Mouse (Mus musculus) brain, embryonic 14.5 days (tissue): ENCODE data around the gene Pdgfd. TPM values are rescaled to one million over a fixed set of nuclear protein-coding genes. Genes with fewer than 3 reads are reported as not detected.
A peak's percentile ranks its signal among the peaks of the same experiment; 100 is the strongest.

Experiments used
- DNase-seq: peaks from one replicate; pipeline ENCODE4 v3.0.0-alpha.2; 2011; ENCODE audit warnings: low read depth
- CTCF ChIP-seq: fragments of 200-500 bp; IDR thresholded peaks from 2 replicates; pipeline ENCODE4 v1.5.1; 2012; ENCODE audit warnings: inconsistent platforms, mild to moderate bottlenecking, moderate library complexity, borderline replicate concordance; ENCODE audit not compliant: insufficient read depth, insufficient read length; ENCODE audit errors: extremely low read depth
- POLR2A ChIP-seq: fragments of 200-500 bp; IDR thresholded peaks from 2 replicates; pipeline ENCODE4 v1.6.1; 2012; ENCODE audit warnings: mild to moderate bottlenecking, inconsistent platforms, borderline replicate concordance; ENCODE audit not compliant: poor library complexity, insufficient read depth, insufficient read length, severe bottlenecking; ENCODE audit errors: extremely low read depth
- polyA plus RNA-seq: library from polyadenylated mRNA; depleted of rRNA; stranded (reverse); fragments of >200 nt; gene quantifications from 2 replicates; pipeline ENCODE4 v1.2.3, GENCODE M21; 2012

Gene Pdgfd
- polyA plus RNA-seq, 1 experiment: 1.3 TPM

DNA sequence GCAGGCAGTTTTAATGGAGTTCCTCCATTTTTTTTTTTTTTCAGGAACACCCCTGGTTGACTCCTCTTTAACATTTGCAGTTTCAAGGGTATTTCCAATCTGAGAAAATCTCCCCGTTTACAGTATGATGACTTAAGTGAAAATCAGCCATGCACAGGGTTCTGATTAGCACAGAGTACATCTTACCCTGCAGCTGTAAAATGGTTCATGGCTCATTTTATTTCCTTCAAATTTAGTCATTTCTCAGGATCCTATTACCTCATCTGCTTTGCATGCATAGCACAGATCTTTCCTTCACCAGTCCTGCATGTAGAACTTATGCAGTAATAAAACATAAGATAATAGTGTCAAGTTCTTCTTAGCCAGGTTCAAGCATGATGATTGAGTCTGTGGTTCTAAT is 165.1 kb downstream of the Pdgfd start:
- TF ChIP-seq CTCF (no peak), POLR2A (no peak)

DNA sequence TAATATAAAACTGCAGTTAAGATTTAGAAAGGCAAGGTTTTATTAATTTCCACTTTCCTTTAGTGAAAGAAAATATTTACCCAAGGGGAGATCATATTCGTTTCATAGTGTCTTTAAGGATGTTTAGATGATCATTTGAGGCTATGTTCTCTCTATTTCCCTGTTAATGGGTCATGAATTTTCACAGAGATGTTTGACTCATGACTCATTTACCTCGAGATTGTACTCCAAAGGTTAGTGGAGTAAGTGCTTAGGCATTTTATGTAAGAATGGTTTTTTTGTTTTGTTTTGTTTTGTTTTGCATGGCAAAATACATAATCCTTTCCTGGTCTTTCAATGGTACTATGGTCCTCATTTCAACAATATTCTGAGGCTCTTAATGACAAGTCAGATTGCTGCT is 167.9 kb downstream of the Pdgfd start:
- DNase-seq: no peak
- TF ChIP-seq CTCF (no peak), POLR2A (no peak)

More for the DNA sequence above, 165.1 kb downstream of the Pdgfd start:
- DNase-seq: peak; percentile 10

DNA sequence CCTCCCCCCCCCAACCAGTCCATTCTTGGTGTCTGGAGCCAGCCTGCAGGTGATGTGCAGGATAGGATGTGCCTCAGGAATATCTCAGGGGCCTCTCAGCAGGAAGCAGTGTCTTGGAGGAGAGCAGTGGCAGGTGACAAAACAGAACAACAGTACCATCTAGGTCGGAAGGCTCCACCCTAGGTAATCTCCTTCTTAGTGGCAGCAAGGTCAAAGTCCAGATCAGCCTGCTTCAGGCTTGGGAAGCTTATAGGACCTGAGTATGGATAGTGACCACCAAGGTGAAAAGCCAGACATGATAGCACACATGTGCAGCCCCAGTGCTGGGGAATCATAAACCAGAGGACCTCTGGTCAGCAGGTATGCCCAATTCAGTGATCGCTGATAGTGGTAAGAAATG is 169.5 kb downstream of the Pdgfd start:
- no peak for DNase-seq
- no peak for TF ChIP-seq CTCF
- TF ChIP-seq POLR2A: no peak

DNA sequence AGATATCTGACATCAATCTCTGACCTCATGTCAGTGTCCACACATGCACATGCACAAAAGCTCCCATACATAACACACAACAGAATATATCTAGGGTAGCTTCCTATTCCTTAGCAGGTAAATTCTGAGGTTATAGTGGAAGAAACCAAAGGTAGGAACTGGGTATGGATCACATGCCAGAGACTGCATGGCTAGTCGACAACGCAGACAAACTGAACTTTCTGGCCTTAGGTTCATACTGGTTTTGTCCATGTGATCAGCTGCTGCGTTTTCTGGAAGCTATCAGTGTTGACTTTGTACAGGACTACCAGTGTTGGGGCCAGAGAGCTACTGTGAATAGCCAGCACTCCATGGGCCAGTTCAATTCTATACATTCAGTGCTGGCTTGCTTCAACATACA is 170.0 kb downstream of the Pdgfd start:
- TF ChIP-seq POLR2A: no peak
- DNase-seq: no peak

DNA sequence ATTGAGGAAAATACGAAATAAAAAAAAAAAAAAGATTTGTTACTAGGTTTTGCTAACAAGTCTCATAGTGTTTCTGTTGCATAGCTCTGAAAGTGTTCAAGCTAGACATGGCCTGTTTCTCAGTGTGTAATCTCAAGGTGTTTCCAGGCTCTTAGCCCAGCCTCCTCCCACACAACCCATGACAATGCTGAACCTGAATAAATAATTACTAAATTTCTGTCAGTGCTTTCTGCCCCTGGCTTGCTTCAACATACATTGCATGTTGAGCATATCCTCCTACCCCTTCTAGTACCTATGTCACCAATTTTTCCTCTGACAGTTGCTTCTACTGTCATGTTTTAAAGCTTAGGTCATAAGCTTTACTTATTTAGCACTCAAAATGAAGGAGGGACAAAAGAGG is 171.0 kb downstream of the Pdgfd start:
- TF ChIP-seq CTCF (no peak), POLR2A (no peak)

DNA sequence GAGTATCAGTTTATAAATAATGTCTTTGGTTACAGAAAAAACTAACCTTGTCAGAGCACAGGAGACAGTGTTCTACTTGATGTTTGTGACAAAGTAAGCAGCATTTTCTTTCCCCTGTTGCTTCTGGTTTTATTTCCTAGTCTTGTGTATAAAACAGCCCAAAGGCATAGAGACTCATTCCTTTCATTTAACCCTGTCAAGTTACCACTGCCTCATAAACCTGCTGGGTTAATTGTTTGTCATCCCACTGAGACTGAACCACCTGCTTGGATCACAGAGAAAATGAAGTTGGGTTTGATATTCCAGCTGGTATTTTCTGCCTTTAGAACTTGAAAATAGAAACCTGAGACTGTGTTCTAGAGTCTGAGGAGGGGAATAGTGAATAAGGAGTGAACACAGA is 172.4 kb downstream of the Pdgfd start:
- no peak for TF ChIP-seq POLR2A
- TF ChIP-seq CTCF: no peak
- DNase-seq: no peak

More for the DNA sequence above, 171.0 kb downstream of the Pdgfd start:
- no peak for DNase-seq

DNA sequence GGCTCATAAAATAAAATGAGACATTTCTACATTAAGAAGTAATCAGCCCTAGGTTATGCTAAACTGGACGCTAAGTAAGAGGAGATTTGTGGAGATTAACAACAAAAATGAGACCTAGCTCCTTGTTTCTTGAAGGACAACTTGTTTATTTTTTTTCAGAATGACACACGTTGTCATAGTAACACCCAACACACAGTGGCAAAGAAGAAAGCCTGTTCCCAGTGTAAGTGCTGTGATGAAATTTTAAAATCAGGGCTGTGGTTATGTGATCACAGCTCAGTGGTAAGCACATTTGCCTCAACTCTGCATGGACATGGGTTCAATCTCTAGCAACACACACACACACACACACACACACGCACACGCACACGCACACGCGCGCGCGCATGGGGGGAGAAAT is 174.5 kb downstream of the Pdgfd start:
- TF ChIP-seq POLR2A: no peak
- no peak for TF ChIP-seq CTCF
- DNase-seq: no peak

DNA sequence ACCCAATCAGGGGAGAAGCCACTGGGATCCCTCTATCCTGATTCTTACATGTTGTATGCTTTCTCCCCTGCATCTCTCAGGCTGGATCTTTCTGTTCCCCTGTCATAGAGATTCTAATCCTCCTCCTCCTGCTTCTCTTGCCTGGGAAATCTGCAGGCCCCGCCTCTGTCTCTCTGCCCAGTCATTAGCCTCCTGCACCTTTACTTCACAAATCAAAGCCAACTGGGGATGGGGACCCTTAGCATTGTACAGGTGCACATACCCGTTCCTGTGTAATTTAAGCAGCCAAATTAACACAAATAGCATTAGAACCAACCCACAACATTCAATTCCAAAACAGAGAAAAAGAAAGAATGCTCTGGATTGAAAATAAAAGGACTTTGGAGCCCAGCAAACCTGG is 176.1 kb downstream of the Pdgfd start:
- DNase-seq: no peak

DNA sequence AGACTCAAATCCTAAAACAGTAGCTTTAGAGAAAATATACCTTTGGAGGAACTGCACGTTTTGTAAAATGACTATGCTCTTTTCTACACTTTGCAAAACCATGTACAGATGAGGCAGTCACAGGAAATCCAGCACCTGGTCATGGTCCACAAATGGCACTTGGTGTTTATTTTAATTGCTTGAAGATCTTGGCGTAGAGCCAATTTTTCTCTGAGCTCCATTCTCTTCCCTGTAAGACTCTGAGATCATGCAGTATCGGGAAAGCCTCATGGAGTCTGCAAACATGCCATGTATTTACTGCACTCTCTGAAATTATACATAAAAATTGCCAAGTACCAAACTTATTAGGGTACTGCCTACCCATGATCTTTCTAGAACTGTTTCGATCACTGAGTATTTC is 176.5 kb downstream of the Pdgfd start:
- no peak for TF ChIP-seq CTCF
- no peak for TF ChIP-seq POLR2A

More for the DNA sequence above, 176.1 kb downstream of the Pdgfd start:
- TF ChIP-seq CTCF: no peak
- no peak for TF ChIP-seq POLR2A

DNA sequence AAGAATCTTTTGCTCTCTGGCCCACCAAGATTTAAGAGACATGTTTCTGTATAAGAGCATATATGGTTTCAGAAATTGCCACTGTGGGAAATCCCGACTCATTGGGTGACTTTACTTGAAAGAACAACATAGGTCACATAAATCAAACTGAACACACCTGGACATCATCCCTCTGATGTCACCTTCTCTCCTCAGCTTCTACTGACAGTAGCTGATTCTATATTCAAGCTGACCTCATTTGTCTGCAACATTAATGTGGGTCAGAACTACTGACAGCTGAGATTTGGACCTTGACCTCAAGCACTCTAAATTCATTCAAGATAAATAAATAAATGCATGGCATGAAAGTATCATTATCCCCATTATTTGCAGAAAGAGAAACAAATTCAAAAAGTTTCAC is 177.0 kb downstream of the Pdgfd start:
- no peak for TF ChIP-seq CTCF
- no peak for TF ChIP-seq POLR2A
- no peak for DNase-seq

More for the DNA sequence above, 176.5 kb downstream of the Pdgfd start:
- DNase-seq: peak; percentile 83

DNA sequence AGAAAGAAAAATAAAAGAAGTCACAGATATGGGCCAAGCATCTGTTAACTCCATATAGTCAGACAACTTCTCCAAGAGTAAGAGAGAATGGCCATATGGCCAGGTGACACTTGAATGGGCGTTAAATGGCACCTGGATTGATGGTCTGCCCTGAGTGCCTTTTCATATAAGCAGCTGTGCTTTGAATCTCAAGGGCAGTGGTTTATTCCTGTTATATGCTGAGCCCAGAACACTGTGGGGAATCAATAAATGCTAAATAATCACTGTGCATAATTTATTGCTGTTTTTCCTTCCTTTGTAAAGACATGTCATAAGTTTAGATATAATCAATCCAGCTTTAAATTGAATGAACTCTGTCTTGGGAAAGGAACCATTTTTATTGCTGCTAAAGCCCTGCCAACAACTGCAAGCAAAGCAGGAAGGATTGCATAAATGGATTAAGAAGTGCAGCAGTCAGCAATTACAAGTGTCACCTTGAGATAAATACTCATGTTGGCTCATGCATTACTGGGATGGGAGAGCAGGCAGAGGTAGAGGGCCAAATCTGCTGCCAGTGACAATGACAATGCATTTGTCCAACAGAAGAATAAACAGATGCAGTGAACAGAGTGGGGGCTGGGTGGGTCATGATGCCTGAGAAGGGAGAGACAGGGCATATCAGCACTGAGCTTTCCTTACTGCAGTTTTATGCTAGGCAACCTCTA is 185.0 kb downstream of the Pdgfd start:
- peak; percentile 29 for DNase-seq
- no peak for TF ChIP-seq CTCF
- no peak for TF ChIP-seq POLR2A

DNA sequence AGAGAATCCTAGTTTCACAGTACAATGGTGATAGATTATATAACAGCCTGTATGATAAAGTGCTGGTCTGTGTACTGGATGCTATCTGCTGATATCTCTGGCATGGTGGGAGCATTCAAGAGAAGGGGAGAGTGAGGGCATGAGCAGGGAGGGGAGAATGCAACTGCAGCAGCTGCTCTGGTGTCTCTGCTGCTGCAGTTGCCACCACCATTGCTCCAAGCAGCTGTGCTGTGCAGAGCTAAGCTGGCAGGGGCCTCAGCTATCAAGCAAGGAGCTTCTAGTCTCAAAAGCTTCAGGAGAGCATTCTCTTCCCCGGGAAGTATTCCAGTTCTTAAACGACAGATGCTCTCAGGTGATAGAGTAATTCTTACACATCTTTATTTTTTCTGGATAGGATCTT is 192.4 kb downstream of the Pdgfd start:
- TF ChIP-seq POLR2A: no peak
- TF ChIP-seq CTCF: no peak

More for the DNA sequence above, 192.4 kb downstream of the Pdgfd start:
- DNase-seq: no peak
